Mouse (Mus musculus): ENCODE measurements around the gene Apba1. TPM values are rescaled to one million over a fixed set of nuclear protein-coding genes. Genes with fewer than 3 reads are reported as not detected.

The Apba1 gene
- polyA plus RNA-seq, 1 experiment from 2014 or later: 0.46 TPM

DNA sequence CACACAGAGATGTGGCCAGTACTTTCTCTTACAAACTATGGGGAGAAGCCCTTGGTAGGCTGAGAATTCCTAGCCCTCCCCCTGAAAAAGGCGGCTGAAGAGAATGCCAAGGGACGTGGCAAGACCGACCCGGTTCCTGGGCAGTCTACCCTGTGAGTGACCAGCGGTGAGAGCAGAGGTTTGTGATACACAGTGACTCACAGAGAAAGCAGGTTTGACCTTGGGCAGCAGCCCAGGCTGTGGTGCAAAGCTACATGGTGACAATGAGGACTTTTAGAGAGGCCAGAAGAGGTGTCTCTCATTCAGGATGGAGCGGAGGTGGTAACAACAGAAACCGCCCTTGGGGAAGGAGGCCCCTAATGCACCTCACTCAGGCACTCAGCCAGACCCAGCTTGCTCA is 212.7 kb downstream of the Apba1 start:
- peaks cover 52 to 65% of the 10 kb centered on the region in 2 experiments for H3K4me1 ChIP-seq (ENCODE audit: control insufficient read depth in 2 of 2, insufficient read depth in 2 of 2, low read length in 2 of 2)
- no peak overlapping the region for H3K4me2 ChIP-seq (ENCODE audit: low read length)
- peak overlapping the region; percentile 57 for H3K9ac ChIP-seq (ENCODE audit: low read length)
- no peaks in the 10 kb centered on the region for H3K27me3 ChIP-seq (ENCODE audit: control insufficient read depth, insufficient read depth, low read length)
- no peak overlapping the region for H3K4me3 ChIP-seq (ENCODE audit: control insufficient read depth in 1 of 2, insufficient read depth in 1 of 2, low read depth in 1 of 2, low read length in 2 of 2)
- H3K27ac ChIP-seq (replicated peaks in 1 of 2; ENCODE audit: control insufficient read depth in 1 of 2, insufficient read depth in 1 of 2, low read depth in 2 of 2, low read length in 2 of 2): peak overlapping the region; percentile 66 to 98
- WGBS: 62% methylated on average over 7 of the region's 7 CpGs
- H3K36me3 ChIP-seq (ENCODE audit: control insufficient read depth, insufficient read depth, low read length): peaks cover 28% of the 10 kb centered on the region
- ATAC-seq (ENCODE audit: insufficient number of reproducible peaks, insufficient read depth, low FRiP score, low read depth): no peak
- no peaks in the 10 kb centered on the region for H3K9me3 ChIP-seq (ENCODE audit: control insufficient read depth, low read length)

DNA sequence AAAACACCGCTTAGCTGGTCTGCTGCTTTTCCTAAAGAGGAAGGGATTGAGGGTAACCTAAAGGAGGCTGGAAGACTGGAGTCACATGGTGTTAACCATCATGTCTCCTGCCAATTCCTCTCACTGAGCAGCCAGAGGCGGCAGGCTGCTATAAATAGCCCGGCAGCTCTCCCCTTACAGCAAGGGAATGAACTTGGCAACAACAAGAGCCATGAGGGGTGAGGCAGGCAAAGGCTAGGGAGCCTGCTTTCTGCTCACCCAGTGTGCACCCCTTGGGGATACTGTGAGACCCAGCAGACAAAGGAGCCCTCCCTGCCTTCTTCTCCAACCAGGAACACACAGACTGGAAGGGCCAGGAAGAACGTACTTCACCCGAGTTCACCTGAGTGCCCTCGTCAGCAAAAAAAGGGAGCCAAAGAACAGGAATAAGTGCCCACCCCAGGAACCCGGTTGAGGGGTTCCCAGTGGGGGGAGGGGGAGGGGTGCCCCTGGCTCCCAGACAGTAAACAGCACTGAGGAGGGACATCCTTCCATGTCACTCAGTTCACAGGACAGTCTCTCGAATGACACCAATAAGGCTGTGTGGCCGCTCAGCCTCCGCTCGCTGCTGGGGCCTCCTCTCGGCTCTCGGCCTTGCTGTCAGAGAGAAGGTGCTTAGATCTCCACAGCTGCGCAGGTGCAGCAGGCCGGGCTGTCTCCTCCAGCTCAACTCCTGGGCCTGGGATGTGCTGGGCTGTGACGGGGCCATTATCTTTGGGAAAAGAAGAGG is 214.4 kb downstream of the Apba1 start:
- Histone ChIP-seq H3K4me3 (ENCODE audit: control insufficient read depth in 1 of 2, insufficient read depth in 1 of 2, low read depth in 1 of 2, low read length in 2 of 2) (no peak overlapping the region), H3K4me2 (ENCODE audit: low read length) (no peak overlapping the region), H3K9me3 (ENCODE audit: control insufficient read depth, low read length) (no peaks in the 10 kb centered on the region), H3K27me3 (ENCODE audit: control insufficient read depth, insufficient read depth, low read length) (no peaks in the 10 kb centered on the region), H3K4me1 (ENCODE audit: control insufficient read depth in 2 of 2, insufficient read depth in 2 of 2, low read length in 2 of 2) (peaks cover 39 to 48% of the 10 kb centered on the region in 2 experiments), H3K36me3 (ENCODE audit: control insufficient read depth, insufficient read depth, low read length) (peaks cover 44% of the 10 kb centered on the region), H3K27ac (replicated peaks in 1 of 2; ENCODE audit: control insufficient read depth in 1 of 2, insufficient read depth in 1 of 2, low read depth in 2 of 2, low read length in 2 of 2) (peak overlapping the region; percentile 93 to 98), H3K9ac (ENCODE audit: low read length) (peak overlapping the region; percentile 62; the same call in 1 of the 2 replicates)
- 32% methylated on average over 16 of the region's 16 CpGs for WGBS
- peak; percentile 65 for ATAC-seq (ENCODE audit: insufficient number of reproducible peaks, insufficient read depth, low FRiP score, low read depth)

DNA sequence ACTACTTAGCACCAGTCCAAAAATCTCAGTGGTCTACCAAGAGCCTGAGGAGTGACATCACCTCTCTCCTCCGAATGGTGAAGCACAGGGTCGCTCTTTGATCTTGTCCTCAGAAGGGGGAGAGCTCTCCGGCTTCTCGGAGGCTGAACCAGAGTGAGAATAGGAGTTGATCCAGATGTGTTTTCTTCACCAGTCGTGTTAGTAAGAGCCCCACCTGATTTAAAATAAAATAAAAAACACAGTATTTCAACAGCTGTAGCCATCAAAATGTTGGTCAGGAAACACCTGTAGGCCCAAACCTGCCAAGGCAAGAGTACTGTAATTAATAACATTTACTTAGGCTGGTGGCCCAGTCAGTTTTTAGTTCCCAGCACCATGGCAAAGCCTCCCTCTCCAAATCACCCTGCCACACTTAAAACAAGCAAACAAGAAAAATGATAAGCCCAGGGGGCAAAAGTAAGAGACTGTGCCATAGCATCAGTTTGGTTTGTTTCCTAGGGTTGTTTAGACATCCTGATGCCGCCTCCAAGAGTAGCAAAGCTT is 219.3 kb downstream of the Apba1 start:
- Histone ChIP-seq H3K9ac (ENCODE audit: low read length) (no peak overlapping the region), H3K4me3 (ENCODE audit: control insufficient read depth in 1 of 2, insufficient read depth in 1 of 2, low read depth in 1 of 2, low read length in 2 of 2) (no peak overlapping the region), H3K4me2 (ENCODE audit: low read length) (no peak overlapping the region), H3K36me3 (ENCODE audit: control insufficient read depth, insufficient read depth, low read length) (peaks cover 76% of the 10 kb centered on the region), H3K27me3 (ENCODE audit: control insufficient read depth, insufficient read depth, low read length) (no peaks in the 10 kb centered on the region), H3K4me1 (ENCODE audit: control insufficient read depth in 2 of 2, insufficient read depth in 2 of 2, low read length in 2 of 2) (peaks cover 8 to 15% of the 10 kb centered on the region in 2 experiments), H3K27ac (replicated peaks in 1 of 2; ENCODE audit: control insufficient read depth in 1 of 2, insufficient read depth in 1 of 2, low read depth in 2 of 2, low read length in 2 of 2) (no peak overlapping the region), H3K9me3 (ENCODE audit: control insufficient read depth, low read length) (0 out of 2 replicates have a peak, but pooled peaks cover 2% of the 10 kb centered on the region)
- no peak for ATAC-seq (ENCODE audit: insufficient number of reproducible peaks, insufficient read depth, low FRiP score, low read depth)
- 57% methylated on average over 6 of the region's 6 CpGs for WGBS

DNA sequence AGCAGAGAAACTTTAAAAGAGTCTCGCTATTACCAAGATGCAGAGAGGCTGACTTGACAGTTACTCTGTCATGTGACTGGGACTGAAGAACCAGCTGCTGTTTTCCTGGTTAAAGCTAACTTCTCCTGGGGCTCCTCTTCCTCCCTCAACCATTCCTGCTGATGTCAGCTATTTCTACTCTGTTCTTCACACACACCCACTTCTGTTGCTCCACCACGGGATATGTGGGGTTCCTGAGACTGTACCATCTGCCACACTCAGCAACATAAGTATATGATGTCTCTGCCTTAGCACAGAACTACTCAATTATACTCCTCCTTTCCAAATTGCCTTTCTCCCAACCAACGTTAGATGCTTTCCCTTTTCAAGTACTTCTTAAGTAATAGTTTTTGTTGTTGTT is 221.9 kb downstream of the Apba1 start:
- H3K9ac ChIP-seq (ENCODE audit: low read length): no peak overlapping the region
- H3K4me1 ChIP-seq (ENCODE audit: control insufficient read depth in 2 of 2, insufficient read depth in 2 of 2, low read length in 2 of 2): no peaks in the 10 kb centered on the region; a peak in 1 of 4 replicates
- H3K9me3 ChIP-seq (ENCODE audit: control insufficient read depth, low read length): 0 out of 2 replicates have a peak, but pooled peaks cover 6% of the 10 kb centered on the region
- H3K4me3 ChIP-seq (ENCODE audit: control insufficient read depth in 1 of 2, insufficient read depth in 1 of 2, low read depth in 1 of 2, low read length in 2 of 2): no peak overlapping the region
- H3K4me2 ChIP-seq (ENCODE audit: low read length): no peak overlapping the region
- WGBS: 66% methylated on average over 3 of the region's 3 CpGs
- no peak overlapping the region for H3K27ac ChIP-seq (replicated peaks in 1 of 2; ENCODE audit: control insufficient read depth in 1 of 2, insufficient read depth in 1 of 2, low read depth in 2 of 2, low read length in 2 of 2)
- H3K27me3 ChIP-seq (ENCODE audit: control insufficient read depth, insufficient read depth, low read length): no peaks in the 10 kb centered on the region
- H3K36me3 ChIP-seq (ENCODE audit: control insufficient read depth, insufficient read depth, low read length): peaks cover 72% of the 10 kb centered on the region
- no peak for ATAC-seq (ENCODE audit: insufficient number of reproducible peaks, insufficient read depth, low FRiP score, low read depth)

DNA sequence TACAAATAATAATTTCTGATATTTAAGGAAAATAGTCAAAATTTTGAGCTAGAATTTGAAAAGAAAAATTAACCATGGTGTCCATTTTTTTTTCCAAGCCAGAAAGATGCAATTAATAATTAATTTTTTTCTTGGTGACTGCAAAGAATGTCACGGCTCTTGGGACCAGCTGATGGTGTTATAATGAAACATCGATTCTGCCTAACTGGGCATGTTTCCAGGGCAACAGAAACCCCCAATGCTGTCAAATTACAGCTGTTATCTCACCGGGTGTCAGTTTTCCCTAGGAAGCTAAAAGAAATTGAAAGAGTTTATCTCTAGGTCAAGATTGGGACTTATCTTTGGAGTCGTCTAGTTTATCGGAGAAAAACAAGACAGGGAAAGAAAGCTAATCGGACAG is 225.5 kb downstream of the Apba1 start:
- Histone ChIP-seq H3K27ac (replicated peaks in 1 of 2; ENCODE audit: control insufficient read depth in 1 of 2, insufficient read depth in 1 of 2, low read depth in 2 of 2, low read length in 2 of 2) (no peak overlapping the region), H3K36me3 (ENCODE audit: control insufficient read depth, insufficient read depth, low read length) (peaks cover 50% of the 10 kb centered on the region), H3K4me3 (ENCODE audit: control insufficient read depth in 1 of 2, insufficient read depth in 1 of 2, low read depth in 1 of 2, low read length in 2 of 2) (no peak overlapping the region), H3K4me1 (ENCODE audit: control insufficient read depth in 2 of 2, insufficient read depth in 2 of 2, low read length in 2 of 2) (peaks cover 2 to 5% of the 10 kb centered on the region in 2 experiments; a peak in 2 of 4 replicates), H3K9ac (ENCODE audit: low read length) (no peak overlapping the region), H3K4me2 (ENCODE audit: low read length) (no peak overlapping the region), H3K27me3 (ENCODE audit: control insufficient read depth, insufficient read depth, low read length) (no peaks in the 10 kb centered on the region), H3K9me3 (ENCODE audit: control insufficient read depth, low read length) (0 out of 2 replicates have a peak, but pooled peaks cover 6% of the 10 kb centered on the region)
- 48% methylated on average over 6 of the region's 6 CpGs for WGBS
- no peak for ATAC-seq (ENCODE audit: insufficient number of reproducible peaks, insufficient read depth, low FRiP score, low read depth)

DNA sequence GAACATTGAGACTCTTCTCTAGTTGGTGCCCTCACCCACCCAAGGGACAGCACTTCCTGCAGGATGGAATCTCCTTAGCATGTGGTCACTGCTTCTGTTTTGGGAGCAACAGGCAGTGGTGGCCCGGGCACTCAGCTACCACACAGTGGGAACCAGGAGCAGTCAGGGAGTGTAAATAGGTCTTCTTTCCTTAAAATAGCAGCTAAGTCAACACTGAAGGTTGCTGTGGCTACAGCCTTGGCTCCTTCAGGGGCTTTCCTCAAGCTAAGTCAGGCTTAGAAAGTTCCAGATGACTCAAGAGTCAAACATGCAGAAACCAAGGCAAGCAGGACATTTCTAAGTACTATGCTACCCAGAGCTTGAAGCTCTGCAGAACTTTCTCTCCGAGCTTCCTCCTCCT is 228.6 kb downstream of the Apba1 start:
- no peak for ATAC-seq (ENCODE audit: insufficient number of reproducible peaks, insufficient read depth, low FRiP score, low read depth)
- Histone ChIP-seq H3K27ac (replicated peaks in 1 of 2; ENCODE audit: control insufficient read depth in 1 of 2, insufficient read depth in 1 of 2, low read depth in 2 of 2, low read length in 2 of 2) (peak overlapping the region; percentile 42 to 49), H3K9me3 (ENCODE audit: control insufficient read depth, low read length) (0 out of 2 replicates have a peak, but pooled peaks cover 6% of the 10 kb centered on the region), H3K4me2 (ENCODE audit: low read length) (no peak overlapping the region), H3K36me3 (ENCODE audit: control insufficient read depth, insufficient read depth, low read length) (peaks cover 35% of the 10 kb centered on the region), H3K27me3 (ENCODE audit: control insufficient read depth, insufficient read depth, low read length) (no peaks in the 10 kb centered on the region), H3K4me1 (ENCODE audit: control insufficient read depth in 2 of 2, insufficient read depth in 2 of 2, low read length in 2 of 2) (peaks cover 4 to 12% of the 10 kb centered on the region in 2 experiments; a peak in 2 of 4 replicates), H3K4me3 (ENCODE audit: control insufficient read depth in 1 of 2, insufficient read depth in 1 of 2, low read depth in 1 of 2, low read length in 2 of 2) (no peak overlapping the region), H3K9ac (ENCODE audit: low read length) (no peak overlapping the region)
- 21% methylated on average over 2 of the region's 2 CpGs for WGBS

DNA sequence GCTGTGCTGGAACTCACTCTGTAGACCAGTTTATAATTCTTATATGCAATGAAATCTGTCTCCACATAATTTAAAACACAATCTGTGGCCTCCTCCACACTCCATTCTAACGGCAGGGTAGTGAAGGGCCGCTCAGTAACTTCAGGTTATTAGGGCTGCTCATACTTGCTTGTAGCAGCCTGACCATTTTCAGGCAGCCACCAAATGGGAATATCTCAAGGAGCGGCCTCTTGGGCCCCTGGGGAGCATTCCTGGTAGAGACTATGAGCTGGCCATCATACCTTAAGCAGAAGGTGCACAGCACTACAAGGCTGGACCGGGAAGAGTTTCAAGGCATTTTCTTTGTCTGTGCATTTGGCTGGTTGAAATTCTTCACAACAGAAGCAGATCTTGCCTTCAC is 229.5 kb downstream of the Apba1 start:
- H3K27ac ChIP-seq (replicated peaks in 1 of 2; ENCODE audit: control insufficient read depth in 1 of 2, insufficient read depth in 1 of 2, low read depth in 2 of 2, low read length in 2 of 2): no peak overlapping the region
- H3K4me2 ChIP-seq (ENCODE audit: low read length): no peak overlapping the region
- no peak for ATAC-seq (ENCODE audit: insufficient number of reproducible peaks, insufficient read depth, low FRiP score, low read depth)
- H3K36me3 ChIP-seq (ENCODE audit: control insufficient read depth, insufficient read depth, low read length): peaks cover 28% of the 10 kb centered on the region
- H3K4me1 ChIP-seq (ENCODE audit: control insufficient read depth in 2 of 2, insufficient read depth in 2 of 2, low read length in 2 of 2): peaks cover 4 to 12% of the 10 kb centered on the region in 2 experiments; a peak in 2 of 4 replicates
- 86% methylated on average over 4 of the region's 4 CpGs for WGBS
- no peaks in the 10 kb centered on the region for H3K27me3 ChIP-seq (ENCODE audit: control insufficient read depth, insufficient read depth, low read length)
- no peak overlapping the region for H3K4me3 ChIP-seq (ENCODE audit: control insufficient read depth in 1 of 2, insufficient read depth in 1 of 2, low read depth in 1 of 2, low read length in 2 of 2)
- H3K9ac ChIP-seq (ENCODE audit: low read length): no peak overlapping the region
- H3K9me3 ChIP-seq (ENCODE audit: control insufficient read depth, low read length): 0 out of 2 replicates have a peak, but pooled peaks cover 2% of the 10 kb centered on the region

All from heart, embryonic 14.5 days (tissue).